Mouse (Mus musculus) lung, embryonic 16.5 days (tissue): ENCODE results near the gene Slc16a3. TPM values are rescaled to one million over a fixed set of nuclear protein-coding genes. Genes with fewer than 3 reads are reported as not detected.

ENCODE experiments used
- ATAC-seq: fragments of 200-750 bp; cut with Nextera tagmentation; 2 replicates; pipeline ENCODE4 v1.8.0; 2017; ENCODE audit warnings: low read depth, mild to moderate bottlenecking, moderate library complexity
- H3K27ac ChIP-seq: fragments of 300-500 bp; sonication (generic); 2 replicates; pipeline ENCODE4 v1.5.1; 2014; ENCODE audit warnings: mild to moderate bottlenecking, control low read depth, low read length
- H3K27me3 ChIP-seq: fragments of 300-500 bp; sonication (generic); 2 replicates; pipeline ENCODE4 v1.6.1; 2014; ENCODE audit warnings: low read depth, low read length, mixed read lengths; ENCODE audit not compliant: control insufficient read depth, insufficient read depth
- H3K36me3 ChIP-seq: fragments of 300-500 bp; sonication (generic); 2 replicates; pipeline ENCODE4 v1.6.1; 2014; ENCODE audit warnings: low read length; ENCODE audit not compliant: control insufficient read depth, insufficient read depth
- H3K4me1 ChIP-seq: fragments of 300-500 bp; sonication (generic); replicated peaks from 2 replicates; pipeline ENCODE4 v1.6.1; 2014; ENCODE audit warnings: low read length, mixed read lengths; ENCODE audit not compliant: control insufficient read depth, insufficient read depth
- H3K4me2 ChIP-seq: fragments of 300-500 bp; sonication (generic); 2 replicates; pipeline ENCODE4 v1.6.1; 2014; ENCODE audit warnings: low read depth, low read length, control low read depth
- H3K4me3 ChIP-seq: fragments of 300-500 bp; sonication (generic); 2 replicates; pipeline ENCODE4 v1.5.1; 2014; ENCODE audit warnings: mild to moderate bottlenecking, low read length, control low read depth
- H3K9ac ChIP-seq: fragments of 300-500 bp; sonication (generic); 2 replicates; pipeline ENCODE4 v1.6.1; 2014; ENCODE audit warnings: low read length, control low read depth
- H3K9me3 ChIP-seq: fragments of 300-500 bp; sonication (generic); 2 replicates; pipeline ENCODE4 v1.6.1; 2016; ENCODE audit warnings: low read length; ENCODE audit not compliant: control insufficient read depth
- WGBS: fragments of 180-500 bp; shearing (Covaris S2); extraction: QIAGEN DNeasy Blood & Tissue Kit; methylation state at CpG from one replicate; pipeline ENCODE4 v1.1.7; 2014; 5-methylcytosine and 5-hydroxymethylcytosine counted together
- polyA plus RNA-seq: library from polyadenylated mRNA; unstranded; fragments of >200 nt; fragmentation: Nextera tagmentation; extraction: Ambion mirVana; gene quantifications from 2 replicates; pipeline ENCODE4 v1.2.1, GENCODE M21; 2015

Slc16a3 gene
- polyA plus RNA-seq, 1 experiment from 2014 or later: 62.5 TPM

DNA sequence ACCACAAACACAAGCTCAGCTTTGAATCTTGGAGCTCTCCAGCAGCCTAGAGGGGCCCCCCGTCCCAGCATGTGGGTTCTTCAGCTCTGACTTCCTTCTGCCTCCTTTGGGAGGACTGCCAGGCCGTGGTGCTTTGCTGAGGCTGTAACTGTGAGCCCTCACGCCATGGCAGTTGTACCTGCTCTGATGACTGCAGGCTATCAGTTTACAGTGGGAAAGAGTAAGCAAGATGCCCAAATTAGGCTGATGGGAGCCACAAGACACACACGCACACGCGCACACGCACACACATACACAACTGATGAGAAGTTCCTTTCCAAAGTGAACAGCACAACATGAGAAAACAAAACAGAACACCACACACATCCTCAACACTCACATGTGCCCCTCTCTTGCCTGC, 14.6 kb downstream of the Slc16a3 start:
- no peaks in the 10 kb centered on the region for H3K9me3 ChIP-seq
- ATAC-seq: no peak

GRCm38 (mm10) chr11:120964195-120965157, 16.2 kb downstream of the Slc16a3 start:
- 79% methylated on average over 10 of the region's 10 CpGs for WGBS
- Histone ChIP-seq H3K9ac (no peak overlapping the region), H3K4me1 (no peaks in the 10 kb centered on the region), H3K4me2 (no peak overlapping the region), H3K4me3 (no peak overlapping the region), H3K9me3 (no peaks in the 10 kb centered on the region), H3K36me3 (peaks cover 58% of the 10 kb centered on the region), H3K27ac (no peak overlapping the region), H3K27me3 (no peaks in the 10 kb centered on the region)
- ATAC-seq: no peak

More for the DNA sequence above, 14.6 kb downstream of the Slc16a3 start:
- WGBS: 86% methylated on average over 7 of the region's 7 CpGs
- Histone ChIP-seq H3K27ac (no peak overlapping the region), H3K4me1 (peaks cover 3% of the 10 kb centered on the region; the same call in 1 of the 2 replicates), H3K36me3 (peaks cover 43% of the 10 kb centered on the region), H3K9ac (no peak overlapping the region), H3K27me3 (no peaks in the 10 kb centered on the region), H3K4me2 (no peak overlapping the region), H3K4me3 (no peak overlapping the region)

DNA sequence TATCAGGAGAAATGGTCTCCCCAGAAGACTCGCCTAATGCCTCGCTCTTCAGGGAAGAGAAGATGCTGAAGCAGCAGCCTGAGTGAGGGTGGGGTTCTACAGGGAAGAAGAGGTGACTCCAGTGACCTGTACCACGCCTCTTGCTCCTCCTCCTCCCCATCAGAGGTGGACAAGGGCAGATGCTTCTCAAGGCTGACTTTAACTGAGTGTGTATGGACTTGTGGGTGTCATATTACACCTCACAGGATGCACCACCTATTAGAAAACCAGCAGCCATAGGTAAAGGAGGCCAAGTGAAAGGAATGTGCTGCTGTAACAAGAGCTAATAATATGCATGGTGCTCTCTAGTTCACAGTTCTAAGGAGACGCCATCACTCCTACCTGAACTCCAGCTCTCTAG, 17.3 kb downstream of the Slc16a3 start:
- H3K27me3 ChIP-seq: no peaks in the 10 kb centered on the region
- H3K4me1 ChIP-seq: no peaks in the 10 kb centered on the region
- peaks cover 69% of the 10 kb centered on the region for H3K36me3 ChIP-seq
- no peak overlapping the region for H3K4me3 ChIP-seq
- H3K9me3 ChIP-seq: no peaks in the 10 kb centered on the region
- H3K27ac ChIP-seq: no peak overlapping the region
- H3K9ac ChIP-seq: no peak overlapping the region
- no peak for ATAC-seq
- H3K4me2 ChIP-seq: no peak overlapping the region
- 68% methylated on average over 4 of the region's 4 CpGs for WGBS

- Histone ChIP-seq H3K36me3 (peaks cover 82% of the 10 kb centered on the region), H3K27ac (no peak overlapping the region), H3K9me3 (no peaks in the 10 kb centered on the region), H3K9ac (no peak overlapping the region), H3K4me3 (no peak overlapping the region), H3K4me2 (no peak overlapping the region), H3K27me3 (no peaks in the 10 kb centered on the region), H3K4me1 (no peaks in the 10 kb centered on the region)
- no peak for ATAC-seq
- WGBS: 91% methylated on average over 5 of the region's 5 CpGs
Observed at GRCm38 (mm10) chr11:120969742-120970141, 21.5 kb downstream of the Slc16a3 start.

DNA sequence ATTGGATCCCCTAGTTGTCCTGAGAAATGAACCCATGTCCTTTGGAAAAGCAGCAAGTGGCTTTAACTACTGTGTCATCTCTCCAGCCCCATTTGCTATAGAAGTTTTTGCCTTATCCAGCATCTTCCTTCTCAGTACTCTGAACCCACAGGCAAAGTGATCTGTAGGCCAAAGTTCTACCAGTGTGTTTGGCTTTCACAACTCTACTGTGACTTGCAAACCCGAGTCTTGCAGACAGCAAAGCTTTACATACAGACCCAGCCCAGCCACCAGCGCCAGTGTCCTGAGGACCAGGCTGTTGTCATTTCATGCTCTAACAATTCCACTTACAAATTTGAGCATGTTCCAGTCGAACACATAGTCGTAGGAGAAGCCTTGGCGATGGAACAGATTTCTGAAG, 23.0 kb downstream of the Slc16a3 start:
- ATAC-seq: no peak
- H3K4me2 ChIP-seq: no peak overlapping the region
- no peaks in the 10 kb centered on the region for H3K9me3 ChIP-seq
- peaks cover 78% of the 10 kb centered on the region for H3K36me3 ChIP-seq
- no peak overlapping the region for H3K4me3 ChIP-seq
- H3K4me1 ChIP-seq: no peaks in the 10 kb centered on the region
- no peaks in the 10 kb centered on the region for H3K27me3 ChIP-seq
- WGBS: 88% methylated on average over 5 of the region's 5 CpGs
- no peak overlapping the region for H3K27ac ChIP-seq
- H3K9ac ChIP-seq: no peak overlapping the region

DNA sequence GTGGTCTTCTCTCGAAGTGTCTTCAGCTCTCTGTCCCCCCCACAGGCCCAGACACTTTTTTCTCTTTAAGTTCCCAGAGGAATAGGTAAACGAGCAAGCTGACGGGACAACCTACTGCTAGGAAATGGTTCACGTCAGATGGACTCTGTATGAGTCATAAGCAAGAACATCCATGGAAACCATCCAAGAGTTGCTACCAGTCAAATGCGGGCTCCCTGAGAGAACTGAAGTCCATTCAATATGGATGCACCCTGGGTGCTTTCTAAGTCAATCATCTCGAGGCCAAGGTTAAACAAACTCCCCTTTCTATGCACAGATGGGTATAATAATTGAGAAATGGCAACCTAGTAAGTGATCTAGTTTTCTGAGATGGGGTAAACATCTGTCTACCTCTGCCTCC, 25.0 kb downstream of the Slc16a3 start:
- peaks cover 70% of the 10 kb centered on the region for H3K36me3 ChIP-seq
- no peaks in the 10 kb centered on the region for H3K27me3 ChIP-seq
- no peak overlapping the region for H3K27ac ChIP-seq
- H3K4me2 ChIP-seq: no peak overlapping the region
- H3K9ac ChIP-seq: no peak overlapping the region
- no peaks in the 10 kb centered on the region for H3K4me1 ChIP-seq
- WGBS: 77% methylated on average over 6 of the region's 6 CpGs
- no peak for ATAC-seq
- H3K9me3 ChIP-seq: no peaks in the 10 kb centered on the region
- H3K4me3 ChIP-seq: no peak overlapping the region

DNA sequence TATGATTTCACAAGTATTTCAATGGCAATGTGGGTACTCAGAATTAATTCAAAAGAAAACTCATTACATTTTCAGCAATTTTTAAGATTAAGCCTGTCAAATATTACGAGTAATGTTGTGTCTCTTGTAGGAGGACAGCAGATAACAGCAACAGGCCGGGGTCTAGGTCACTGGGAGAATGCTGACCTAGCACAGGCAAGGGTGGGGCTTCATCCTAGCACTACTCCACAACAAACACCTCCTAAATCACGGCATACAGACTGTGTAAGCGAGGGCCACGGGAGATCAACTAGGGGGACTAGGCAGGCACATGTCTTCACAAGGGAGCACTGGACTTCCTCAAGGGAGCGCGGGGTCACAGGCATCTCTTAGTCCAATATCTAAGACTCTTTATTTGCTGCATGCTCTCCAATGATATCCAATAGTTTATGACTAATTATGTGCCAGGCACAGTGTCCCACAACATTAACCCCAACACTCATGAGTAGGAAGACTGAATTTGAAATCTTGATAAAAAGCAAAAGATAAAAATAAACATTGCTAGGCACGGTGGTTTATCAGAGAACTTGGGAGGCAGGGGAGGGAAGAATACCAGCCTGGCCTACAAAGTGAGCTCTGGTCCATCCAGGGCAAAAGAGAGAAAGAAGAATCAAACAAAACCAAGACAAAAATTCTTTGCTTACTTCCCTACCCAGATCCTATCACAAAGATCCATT, 31.6 kb downstream of the Slc16a3 start:
- peaks cover 40% of the 10 kb centered on the region for H3K36me3 ChIP-seq
- H3K4me3 ChIP-seq: no peak overlapping the region
- no peak overlapping the region for H3K27ac ChIP-seq
- H3K27me3 ChIP-seq: no peaks in the 10 kb centered on the region
- H3K9me3 ChIP-seq: no peaks in the 10 kb centered on the region
- 56% methylated on average over 8 of the region's 8 CpGs for WGBS
- H3K4me2 ChIP-seq: no peak overlapping the region
- ATAC-seq: no peak
- H3K4me1 ChIP-seq: no peaks in the 10 kb centered on the region; the same call in 1 of the 2 replicates
- H3K9ac ChIP-seq: no peak overlapping the region

GRCm38 (mm10) chr11:120980427-120981035, 32.3 kb downstream of the Slc16a3 start:
- Histone ChIP-seq H3K4me1 (no peaks in the 10 kb centered on the region; the same call in 1 of the 2 replicates), H3K9ac (no peak overlapping the region), H3K9me3 (no peaks in the 10 kb centered on the region), H3K27me3 (no peaks in the 10 kb centered on the region), H3K27ac (no peak overlapping the region), H3K4me2 (no peak overlapping the region), H3K36me3 (peaks cover 35% of the 10 kb centered on the region), H3K4me3 (no peak overlapping the region)
- ATAC-seq: no peak
- 59% methylated on average over 9 of the region's 9 CpGs for WGBS

DNA sequence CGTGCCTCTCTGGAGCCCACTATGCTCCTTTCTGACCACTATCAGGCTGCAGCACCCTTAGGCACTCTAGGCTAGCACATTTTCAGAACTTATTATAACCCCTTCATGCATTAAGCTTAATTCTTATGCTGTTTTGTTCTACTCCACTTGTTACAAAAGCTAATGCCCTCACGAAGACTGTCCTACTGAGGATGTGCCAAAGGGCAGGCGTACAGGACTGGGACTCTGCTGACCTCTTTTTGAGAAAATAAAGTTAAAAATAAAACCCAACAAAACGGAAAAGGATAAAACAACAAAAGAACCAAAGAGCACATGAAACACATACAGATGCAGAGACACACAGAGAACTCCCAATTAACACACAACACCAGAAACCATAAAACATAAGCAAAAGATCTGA, 33.4 kb downstream of the Slc16a3 start:
- no peak overlapping the region for H3K4me2 ChIP-seq
- no peak overlapping the region for H3K27ac ChIP-seq
- peaks cover 41% of the 10 kb centered on the region for H3K36me3 ChIP-seq
- H3K4me1 ChIP-seq: no peaks in the 10 kb centered on the region; the same call in 1 of the 2 replicates
- WGBS: 80% methylated on average over 4 of the region's 4 CpGs
- H3K27me3 ChIP-seq: no peaks in the 10 kb centered on the region
- no peak for ATAC-seq
- no peak overlapping the region for H3K4me3 ChIP-seq
- H3K9me3 ChIP-seq: no peaks in the 10 kb centered on the region
- no peak overlapping the region for H3K9ac ChIP-seq
